Mouse (Mus musculus): ENCODE data around the gene Myg1. TPM values are rescaled to one million over a fixed set of nuclear protein-coding genes. Genes with fewer than 3 reads are reported as not detected.

Myg1 gene
- total and polyA plus RNA-seq, 2 experiments = 25.5 to 32.3 TPM

- DNase-seq (ENCODE audit: extremely low read depth, low read depth, low spot score) = no peak
- Histone ChIP-seq H3K4me3 (ENCODE audit: insufficient read depth, low read depth, low read length) (peak overlapping the region; percentile 81), H3K27ac (replicated peaks; ENCODE audit: insufficient read depth, low read depth, low read length) (peak overlapping the region; percentile 49)
Observed at GRCm38 (mm10) chr15:102350942-102351291, 19.4 kb downstream of the Myg1 start.

GRCm38 (mm10) chr15:102352177-102352576 lies 20.7 kb downstream of the Myg1 start:
- Histone ChIP-seq H3K36me3 (ENCODE audit: control insufficient read depth, insufficient read depth, low read length) (no peaks in the 10 kb centered on the region), H3K27me3 (ENCODE audit: control insufficient read depth, insufficient read depth, low read length) (peaks cover 5% of the 10 kb centered on the region), H3K4me3 (ENCODE audit: insufficient read depth, low read depth, low read length) (no peak overlapping the region), H3K27ac (replicated peaks; ENCODE audit: insufficient read depth, low read depth, low read length) (no peak overlapping the region), H3K9ac (ENCODE audit: low read depth, low read length) (no peak overlapping the region), H3K79me2 (ENCODE audit: control insufficient read depth, insufficient read depth, low read length) (no peaks in the 10 kb centered on the region), H3K4me1 (ENCODE audit: control insufficient read depth, insufficient read depth, low read length) (peaks cover 7% of the 10 kb centered on the region; the same call in 1 of the 2 replicates)
- 75% methylated on average over 2 of the region's 2 CpGs for WGBS
- DNase-seq (ENCODE audit: extremely low read depth, low read depth, low spot score) = no peak
- no peak for TF ChIP-seq POLR2A (IDR thresholded peaks at IDR 0.05; ENCODE audit: extremely low read depth, insufficient read depth, low read length)
- peak; percentile 20; the same call in 1 of the 2 replicates for TF ChIP-seq CTCF (IDR thresholded peaks at IDR 0.05; ENCODE audit: low read depth, low read length)

More at GRCm38 (mm10) chr15:102350942-102351291, 19.4 kb downstream of the Myg1 start:
- WGBS = 5% methylated on average over 11 of the region's 11 CpGs
- H3K9ac ChIP-seq (ENCODE audit: low read depth, low read length) = peak overlapping the region; percentile 36
- peaks cover 4% of the 10 kb centered on the region for H3K27me3 ChIP-seq (ENCODE audit: control insufficient read depth, insufficient read depth, low read length)
- peaks cover 7% of the 10 kb centered on the region; the same call in 1 of the 2 replicates for H3K4me1 ChIP-seq (ENCODE audit: control insufficient read depth, insufficient read depth, low read length)
- H3K79me2 ChIP-seq (ENCODE audit: control insufficient read depth, insufficient read depth, low read length) = no peaks in the 10 kb centered on the region
- H3K36me3 ChIP-seq (ENCODE audit: control insufficient read depth, insufficient read depth, low read length) = no peaks in the 10 kb centered on the region
- TF ChIP-seq POLR2A (IDR thresholded peaks at IDR 0.05; ENCODE audit: extremely low read depth, insufficient read depth, low read length) = no peak
- no peak for TF ChIP-seq CTCF (IDR thresholded peaks at IDR 0.05; ENCODE audit: low read depth, low read length)

- 92% methylated on average over 2 of the region's 2 CpGs for WGBS
- Histone ChIP-seq H3K9ac (ENCODE audit: low read depth, low read length) (no peak overlapping the region), H3K79me2 (ENCODE audit: control insufficient read depth, insufficient read depth, low read length) (no peaks in the 10 kb centered on the region), H3K27me3 (ENCODE audit: control insufficient read depth, insufficient read depth, low read length) (peaks cover 9% of the 10 kb centered on the region), H3K27ac (replicated peaks; ENCODE audit: insufficient read depth, low read depth, low read length) (no peak overlapping the region), H3K4me1 (ENCODE audit: control insufficient read depth, insufficient read depth, low read length) (peaks cover 7% of the 10 kb centered on the region; the same call in 1 of the 2 replicates), H3K4me3 (ENCODE audit: insufficient read depth, low read depth, low read length) (no peak overlapping the region), H3K36me3 (ENCODE audit: control insufficient read depth, insufficient read depth, low read length) (no peaks in the 10 kb centered on the region)
- DNase-seq (ENCODE audit: extremely low read depth, low read depth, low spot score) = no peak
- TF ChIP-seq CTCF (IDR thresholded peaks at IDR 0.05; ENCODE audit: low read depth, low read length) (no peak), POLR2A (IDR thresholded peaks at IDR 0.05; ENCODE audit: extremely low read depth, insufficient read depth, low read length) (no peak)
Observed at GRCm38 (mm10) chr15:102353986-102354385, 22.5 kb downstream of the Myg1 start.

- H3K4me1 ChIP-seq (ENCODE audit: control insufficient read depth, insufficient read depth, low read length) = peaks cover 5% of the 10 kb centered on the region; the same call in 1 of the 2 replicates
- no peaks in the 10 kb centered on the region for H3K79me2 ChIP-seq (ENCODE audit: control insufficient read depth, insufficient read depth, low read length)
- peak; percentile 28; the same call in 1 of the 2 replicates for TF ChIP-seq CTCF (IDR thresholded peaks at IDR 0.05; ENCODE audit: low read depth, low read length)
- no peak for TF ChIP-seq POLR2A (IDR thresholded peaks at IDR 0.05; ENCODE audit: extremely low read depth, insufficient read depth, low read length)
- peak overlapping the region; percentile 64 for H3K9ac ChIP-seq (ENCODE audit: low read depth, low read length)
- peaks cover 9% of the 10 kb centered on the region for H3K27me3 ChIP-seq (ENCODE audit: control insufficient read depth, insufficient read depth, low read length)
- H3K36me3 ChIP-seq (ENCODE audit: control insufficient read depth, insufficient read depth, low read length) = no peaks in the 10 kb centered on the region
- H3K27ac ChIP-seq (replicated peaks; ENCODE audit: insufficient read depth, low read depth, low read length) = peak overlapping the region; percentile 8; the same call in 1 of the 2 replicates
- DNase-seq (ENCODE audit: extremely low read depth, low read depth, low spot score) = no peak
- H3K4me3 ChIP-seq (ENCODE audit: insufficient read depth, low read depth, low read length) = peak overlapping the region; percentile 55
- 1% methylated on average over 49 of the region's 49 CpGs for WGBS
Observed at GRCm38 (mm10) chr15:102355134-102355870, 23.8 kb downstream of the Myg1 start.

DNA sequence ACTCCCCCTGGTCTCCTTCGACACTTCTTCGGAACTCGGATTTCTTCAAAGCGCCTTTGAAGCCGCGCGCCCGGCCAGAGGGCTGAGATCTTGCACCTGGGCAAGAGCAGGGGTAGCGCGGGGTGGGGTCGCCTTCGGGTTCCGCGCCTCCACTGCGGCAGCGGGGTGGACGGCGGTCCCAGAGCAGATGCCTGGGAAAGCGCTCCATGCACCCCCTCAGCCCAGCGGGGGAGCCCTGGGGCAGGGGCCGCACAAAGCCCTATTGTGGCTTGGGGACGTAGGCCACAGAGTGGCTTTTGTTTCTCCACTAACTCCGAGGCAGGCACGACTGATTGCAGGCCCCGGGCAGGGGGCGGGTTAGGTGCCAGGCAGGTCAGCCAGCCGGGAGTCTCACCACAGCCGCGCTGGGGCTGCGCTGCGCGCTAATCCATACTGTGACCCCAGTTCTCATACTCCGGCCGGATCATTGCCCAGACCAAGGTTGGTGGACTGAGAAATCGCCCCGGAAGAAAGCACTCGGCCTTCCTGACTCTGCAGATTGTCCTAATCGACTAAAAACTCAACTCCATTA lies 24.4 kb downstream of the Myg1 start:
- 12% methylated on average over 38 of the region's 38 CpGs for WGBS
- Histone ChIP-seq H3K27me3 (ENCODE audit: control insufficient read depth, insufficient read depth, low read length) (peaks cover 9% of the 10 kb centered on the region), H3K27ac (replicated peaks; ENCODE audit: insufficient read depth, low read depth, low read length) (peak overlapping the region; percentile 8; the same call in 1 of the 2 replicates), H3K36me3 (ENCODE audit: control insufficient read depth, insufficient read depth, low read length) (no peaks in the 10 kb centered on the region), H3K9ac (ENCODE audit: low read depth, low read length) (peak overlapping the region; percentile 64), H3K79me2 (ENCODE audit: control insufficient read depth, insufficient read depth, low read length) (no peaks in the 10 kb centered on the region), H3K4me3 (ENCODE audit: insufficient read depth, low read depth, low read length) (peak overlapping the region; percentile 55), H3K4me1 (ENCODE audit: control insufficient read depth, insufficient read depth, low read length) (peaks cover 5% of the 10 kb centered on the region; the same call in 1 of the 2 replicates)
- no peak for DNase-seq (ENCODE audit: extremely low read depth, low read depth, low spot score)
- TF ChIP-seq CTCF (IDR thresholded peaks at IDR 0.05; ENCODE audit: low read depth, low read length) = no peak
